Mouse (Mus musculus) bone marrow macrophage, adult 2 months (primary cell): ENCODE results near the gene Rab37. TPM values are rescaled to one million over a fixed set of nuclear protein-coding genes. Genes with fewer than 3 reads are reported as not detected.

Source experiments
- H3K27ac ChIP-seq: 2 replicates; pipeline ENCODE4 v1.5.1; 2012; ENCODE audit warnings: low read depth, low read length; ENCODE audit not compliant: insufficient read depth
- H3K4me1 ChIP-seq: 2 replicates; pipeline ENCODE4 v1.6.1; 2012; ENCODE audit warnings: low read length; ENCODE audit not compliant: control insufficient read depth, insufficient read depth
- H3K4me3 ChIP-seq: 2 replicates; pipeline ENCODE4 v1.5.1; 2012; ENCODE audit warnings: mild to moderate bottlenecking, low read length, moderate library complexity; ENCODE audit not compliant: insufficient read depth
- CTCF ChIP-seq: IDR thresholded peaks from 2 replicates; pipeline ENCODE4 v1.5.1; 2012; ENCODE audit warnings: low read depth, mild to moderate bottlenecking, low read length, moderate library complexity
- POLR2A ChIP-seq: IDR thresholded peaks from 2 replicates; pipeline ENCODE4 v1.6.1; 2012; ENCODE audit warnings: mild to moderate bottlenecking, low read depth, low read length, borderline replicate concordance
- polyA plus RNA-seq: library from polyadenylated mRNA; stranded (reverse); fragments of >200 nt; gene quantifications from 2 replicates; pipeline ENCODE4 v1.2.4, GENCODE M21; 2012; ENCODE audit not compliant: missing spikeins, insufficient read depth, insufficient read length

Gene Rab37
- polyA plus RNA-seq, 1 experiment: not detected

GRCm38 (mm10) chr11:115187693-115188092, 96.5 kb downstream of the Rab37 start, which contains the start of gene Nat9:
Gene Nat9 (minus strand): TSS chr11:115187859.
- peak within 1 kb of the TSS; percentile 92 for H3K27ac ChIP-seq
- peaks cover 38% of the 10 kb centered on the region for H3K4me1 ChIP-seq
- TF ChIP-seq POLR2A: no peak
- TF ChIP-seq CTCF: no peak
- H3K4me3 ChIP-seq: peak within 1 kb of the TSS; percentile 76

DNA sequence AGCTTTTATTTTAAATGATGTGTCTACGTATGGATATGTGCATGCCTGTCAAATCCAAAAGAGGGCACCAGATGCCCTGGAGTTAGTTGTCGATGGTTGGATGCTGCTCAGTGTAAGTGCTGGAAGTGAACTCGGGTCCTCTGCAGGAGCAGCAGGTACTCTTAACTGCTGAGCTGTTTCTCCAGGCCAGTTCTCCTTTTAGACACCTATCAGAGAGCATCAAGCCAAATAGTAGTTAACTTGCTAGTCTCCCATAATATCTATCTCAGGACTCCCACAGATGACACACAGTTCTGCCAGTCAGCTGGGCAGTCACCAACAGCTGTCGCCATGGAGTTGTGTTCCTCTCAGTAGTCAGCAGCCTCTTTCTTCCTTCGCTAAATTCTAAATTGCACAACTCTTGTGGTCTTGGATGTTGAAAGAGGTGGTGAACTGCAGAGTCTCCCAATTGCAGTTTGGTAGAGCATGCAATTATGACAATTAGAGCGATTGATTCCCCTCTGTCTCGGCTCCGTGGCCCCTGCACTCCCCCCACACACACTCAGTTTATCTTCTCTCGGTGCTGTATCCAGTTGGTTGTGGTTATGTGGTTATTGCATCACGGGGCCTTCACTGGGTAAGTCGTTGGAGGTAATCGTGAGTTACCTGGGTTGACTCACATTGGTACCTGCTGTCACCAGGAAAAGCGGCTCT, 97.5 kb downstream of the Rab37 start:
- Histone ChIP-seq H3K27ac (peak overlapping the region; percentile 92), H3K4me1 (peaks cover 38% of the 10 kb centered on the region), H3K4me3 (peak overlapping the region; percentile 76)
- TF ChIP-seq POLR2A (no peak), CTCF (peak; percentile 36; the same call in 1 of the 2 replicates)

- TF ChIP-seq POLR2A: no peak
- no peak for TF ChIP-seq CTCF
- Histone ChIP-seq H3K4me3 (peak overlapping the region; percentile 76), H3K27ac (peak overlapping the region; percentile 92), H3K4me1 (peaks cover 36% of the 10 kb centered on the region)
These were observed 98.1 kb downstream of the Rab37 start for GRCm38 (mm10) chr11:115189304-115189703.

DNA sequence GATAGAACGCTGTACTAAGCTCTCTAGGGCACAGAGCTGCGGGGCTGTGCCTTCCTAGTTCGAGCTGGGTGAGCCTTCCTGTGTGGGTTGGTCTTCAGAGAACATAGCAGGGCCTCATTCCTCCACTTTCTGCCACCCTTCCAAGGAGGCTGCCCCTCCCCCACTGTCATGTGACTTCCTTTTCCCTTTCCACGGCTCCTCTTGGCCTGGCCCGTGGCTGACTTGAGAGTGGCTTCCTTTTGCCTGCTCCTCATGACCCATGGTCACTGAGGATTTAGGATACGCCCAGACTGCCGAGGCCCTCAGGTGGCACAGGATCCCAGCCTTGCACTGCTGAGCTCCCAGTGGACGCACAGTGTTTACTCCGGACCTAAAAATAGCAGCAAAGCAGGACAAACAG, 100.9 kb downstream of the Rab37 start:
- Histone ChIP-seq H3K27ac (peak overlapping the region; percentile 98), H3K4me1 (peaks cover 34% of the 10 kb centered on the region), H3K4me3 (peak overlapping the region; percentile 32)
- TF ChIP-seq CTCF: no peak
- no peak for TF ChIP-seq POLR2A

GRCm38 (mm10) chr11:115194693-115195092, 103.5 kb downstream of the Rab37 start:
- Histone ChIP-seq H3K4me1 (peaks cover 46% of the 10 kb centered on the region), H3K27ac (no peak overlapping the region), H3K4me3 (no peak overlapping the region)
- TF ChIP-seq POLR2A: no peak
- TF ChIP-seq CTCF: no peak

- no peak overlapping the region for H3K27ac ChIP-seq
- TF ChIP-seq CTCF (no peak), POLR2A (no peak)
- H3K4me3 ChIP-seq: no peak overlapping the region
- H3K4me1 ChIP-seq: peaks cover 41% of the 10 kb centered on the region
These were observed 104.7 kb downstream of the Rab37 start for GRCm38 (mm10) chr11:115195933-115196332.

DNA sequence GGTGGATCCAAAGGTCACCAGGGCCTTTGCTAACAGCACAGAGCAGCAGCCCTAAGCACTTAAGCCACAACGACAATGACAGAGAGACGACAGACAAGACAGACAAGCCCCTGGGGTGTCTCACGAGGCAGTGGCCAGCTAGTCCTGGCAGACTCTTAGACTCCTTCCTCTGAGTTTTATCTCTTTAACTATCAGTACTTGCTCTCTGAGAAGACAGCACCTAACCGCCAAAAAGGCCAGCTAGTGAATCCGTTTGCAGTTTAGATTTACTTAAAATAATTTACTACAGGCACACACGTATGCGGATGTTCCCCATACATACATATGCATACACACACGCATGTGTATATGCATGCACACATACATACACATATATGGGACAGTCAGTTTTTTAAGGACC, 106.3 kb downstream of the Rab37 start:
- H3K4me1 ChIP-seq: peaks cover 30% of the 10 kb centered on the region
- H3K27ac ChIP-seq: no peak overlapping the region
- no peak overlapping the region for H3K4me3 ChIP-seq
- no peak for TF ChIP-seq CTCF
- TF ChIP-seq POLR2A: no peak

GRCm38 (mm10) chr11:115198932-115199384, 107.7 kb downstream of the Rab37 start:
- peak overlapping the region; percentile 80 for H3K27ac ChIP-seq
- no peak for TF ChIP-seq CTCF
- no peak for TF ChIP-seq POLR2A
- peaks cover 28% of the 10 kb centered on the region for H3K4me1 ChIP-seq
- peak overlapping the region; percentile 53 for H3K4me3 ChIP-seq

DNA sequence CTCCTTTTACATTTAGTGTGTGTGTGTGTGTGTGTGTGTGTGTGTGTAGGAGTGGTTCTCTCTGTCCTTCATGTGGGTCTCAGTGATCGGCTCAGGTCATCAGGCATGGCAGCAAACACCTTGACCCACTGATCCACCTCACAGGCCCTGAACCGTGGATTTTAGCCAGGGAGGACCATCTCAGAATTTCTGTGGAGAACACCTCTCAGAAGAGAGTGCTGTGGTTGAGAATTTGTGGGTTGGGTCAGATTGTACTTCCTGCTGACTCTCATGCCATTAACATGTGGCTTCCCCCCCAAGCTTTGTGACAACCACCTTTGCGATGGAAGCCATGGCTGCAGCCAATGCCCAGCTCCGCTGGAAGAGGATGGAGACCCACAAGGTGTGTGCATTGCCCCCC, 109.3 kb downstream of the Rab37 start:
- no peak overlapping the region for H3K4me3 ChIP-seq
- no peak for TF ChIP-seq POLR2A
- no peak for TF ChIP-seq CTCF
- H3K4me1 ChIP-seq: peaks cover 22% of the 10 kb centered on the region
- H3K27ac ChIP-seq: no peak overlapping the region

GRCm38 (mm10) chr11:115202316-115202715, 111.1 kb downstream of the Rab37 start:
- H3K27ac ChIP-seq: no peak overlapping the region
- TF ChIP-seq CTCF (peak; percentile 54; the same call in 1 of the 2 replicates), POLR2A (no peak)
- peaks cover 22% of the 10 kb centered on the region for H3K4me1 ChIP-seq
- no peak overlapping the region for H3K4me3 ChIP-seq
